Comparison of ENCODE assay signal across 15 mouse cellular contexts in the genomic region with DNA sequence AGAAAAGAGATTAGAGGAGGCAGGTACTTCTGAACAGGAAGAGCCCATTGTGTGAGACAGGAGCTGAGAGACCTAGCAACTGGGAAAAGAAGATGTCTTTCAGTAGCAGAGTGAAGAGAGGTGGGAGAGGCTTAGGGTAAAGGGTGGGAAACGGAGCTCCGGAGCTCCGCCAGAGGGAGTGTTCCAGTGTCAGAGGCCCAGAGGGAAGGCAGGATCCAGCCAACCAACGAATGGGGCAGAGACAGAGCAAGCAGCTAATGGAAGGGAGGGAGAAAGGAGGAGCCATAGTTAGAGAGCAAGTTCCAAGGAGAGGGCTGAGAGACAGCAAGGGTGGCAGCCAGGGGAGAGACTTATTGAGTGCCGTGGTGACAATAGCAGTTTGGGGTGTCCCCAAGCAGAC. TPM values are rescaled to one million over a fixed set of nuclear protein-coding genes. Genes with fewer than 3 reads are reported as not detected.
A peak's percentile ranks its signal among the peaks of the same experiment; 100 is the strongest.
DNase-seq lines count a peak whose midpoint lies in the region; ATAC-seq and TF ChIP-seq lines count a peak whose summit lies in the region.
"Had no signal": no experiment of that assay in that cellular context is flagged by ENCODE, and none has a peak within 500 bp of the region (broad histone marks: within the 10 kb centered on the region; RNA-seq: fewer than 3 reads in every experiment).

No protein-coding gene starts in this region.

- no peaks in the 10 kb centered on the region for H3K27me3 ChIP-seq in forebrain, postnatal 0 days (ENCODE audit: insufficient read depth, low read length)
- no peaks in the 10 kb centered on the region for H3K27me3 ChIP-seq in forebrain, embryonic 16.5 days (replicated peaks; ENCODE audit: control insufficient read depth, insufficient read depth, low read length)
- no peaks in the 10 kb centered on the region for H3K27me3 ChIP-seq in kidney, postnatal 0 days (ENCODE audit: insufficient read depth, low read length)
- H3K27me3 ChIP-seq: embryonic facial prominence, embryonic 15.5 days; forebrain, embryonic 15.5 days had no signal

- H3K9me3 ChIP-seq in forebrain, postnatal 0 days (ENCODE audit: low read length) = no peaks in the 10 kb centered on the region
- peaks cover 7% of the 10 kb centered on the region; the same call in 1 of the 2 replicates for H3K9me3 ChIP-seq in forebrain, embryonic 16.5 days (ENCODE audit: control insufficient read depth, low read length)
- no peaks in the 10 kb centered on the region for H3K9me3 ChIP-seq in kidney, postnatal 0 days (replicated peaks; ENCODE audit: low read length)
- H3K9me3 ChIP-seq: forebrain, embryonic 15.5 days had no signal

- 14% methylated on average over 5 of the region's 5 CpGs for WGBS in forebrain, postnatal 0 days
- 21% methylated on average over 5 of the region's 5 CpGs for WGBS in forebrain, embryonic 16.5 days
- 16% methylated on average over 5 of the region's 5 CpGs for WGBS in kidney, postnatal 0 days

- TF ChIP-seq POLR2A in brain, embryonic 14.5 days (IDR thresholded peaks at IDR 0.05; ENCODE audit: borderline replicate concordance, extremely low read depth, insufficient read depth, insufficient read length, poor library complexity, severe bottlenecking) = no peak

- H3K4me3 ChIP-seq in forebrain, postnatal 0 days (ENCODE audit: low read depth, low read length) = no peak overlapping the region
- H3K4me3 ChIP-seq in forebrain, embryonic 16.5 days (replicated peaks; ENCODE audit: low read length) = no peak overlapping the region
- no peak overlapping the region for H3K4me3 ChIP-seq in kidney, postnatal 0 days (replicated peaks; ENCODE audit: low read depth, low read length)
- H3K4me3 ChIP-seq: embryonic facial prominence, embryonic 15.5 days; forebrain, embryonic 15.5 days had no signal

- H3K36me3 ChIP-seq in forebrain, postnatal 0 days (ENCODE audit: insufficient read depth) = peaks cover 10% of the 10 kb centered on the region
- H3K36me3 ChIP-seq in forebrain, embryonic 16.5 days (ENCODE audit: control insufficient read depth, insufficient read depth) = peaks cover 11% of the 10 kb centered on the region
- peaks cover 10% of the 10 kb centered on the region for H3K36me3 ChIP-seq in kidney, postnatal 0 days (ENCODE audit: insufficient read depth, low read length)

- no peak overlapping the region for H3K4me2 ChIP-seq in forebrain, postnatal 0 days (ENCODE audit: low read depth)
- H3K4me2 ChIP-seq in forebrain, embryonic 16.5 days (ENCODE audit: low read length) = no peak overlapping the region
- no peak overlapping the region for H3K4me2 ChIP-seq in kidney, postnatal 0 days (ENCODE audit: low read length)
- H3K4me2 ChIP-seq: embryonic facial prominence, embryonic 15.5 days; forebrain, embryonic 15.5 days had no signal

- DNase-seq in forebrain, postnatal 0 days = peak; percentile 6
- DNase-seq in kidney, postnatal 0 days (ENCODE audit: low spot score) = peak; percentile 73
- no peak for DNase-seq in kidney, adult 8-10 months
- DNase-seq in ES-CJ7 (ENCODE audit: low read depth, low spot score) = peak; percentile 60
- peak; percentile 38 for DNase-seq in brain, embryonic 14.5 days (ENCODE audit: low read depth)
- no peak for DNase-seq in ovary, adult 18-20 months (ENCODE audit: low spot score)
- DNase-seq in gastrocnemius, postnatal 14 days = no peak
- DNase-seq: B cell, adult 2 months; cerebellum, adult 9-11 months; gastrocnemius, postnatal 10 days; heart, postnatal 10 days; kidney, postnatal 14 days had no signal

- TF ChIP-seq CTCF in forebrain, postnatal 0 days (IDR thresholded peaks at IDR 0.05; ENCODE audit: low read depth) = 0 out of 2 replicates have a peak, but pooled peaks have one; percentile 11
- TF ChIP-seq CTCF in kidney, postnatal 0 days (IDR thresholded peaks at IDR 0.05; ENCODE audit: low read depth) = peak; percentile 51
- TF ChIP-seq CTCF in brain, embryonic 14.5 days (IDR thresholded peaks at IDR 0.05; ENCODE audit: borderline replicate concordance, extremely low read depth, insufficient read depth, insufficient read length) = 0 out of 2 replicates have a peak, but pooled peaks have one; percentile 25

- intact Hi-C loops in gastrocnemius, postnatal 14 days (cut with DNase I; ENCODE audit: low total_unique reads) = no loop called here

- peaks cover 18% of the 10 kb centered on the region for H3K4me1 ChIP-seq in forebrain, postnatal 0 days (ENCODE audit: insufficient read depth)
- H3K4me1 ChIP-seq in forebrain, embryonic 16.5 days (replicated peaks; ENCODE audit: control insufficient read depth, insufficient read depth, low read length) = peaks cover 30% of the 10 kb centered on the region
- H3K4me1 ChIP-seq in kidney, postnatal 0 days (replicated peaks; ENCODE audit: insufficient read depth, low read length) = peaks cover 9% of the 10 kb centered on the region

- no peak overlapping the region for H3K9ac ChIP-seq in forebrain, postnatal 0 days
- H3K9ac ChIP-seq in forebrain, embryonic 16.5 days (replicated peaks; ENCODE audit: low read depth, low read length) = no peak overlapping the region
- H3K9ac ChIP-seq in kidney, postnatal 0 days (ENCODE audit: low read depth, low read length) = no peak overlapping the region
- H3K9ac ChIP-seq: embryonic facial prominence, embryonic 15.5 days; forebrain, embryonic 15.5 days had no signal

- ATAC-seq in forebrain, postnatal 0 days = no peak
- ATAC-seq in forebrain, embryonic 16.5 days = no peak
- ATAC-seq in kidney, postnatal 0 days (replicated peaks; ENCODE audit: low FRiP score, low read depth) = no peak
- ATAC-seq: forebrain, embryonic 15.5 days had no signal

- no peak overlapping the region for H3K27ac ChIP-seq in forebrain, postnatal 0 days (ENCODE audit: low read depth, low read length)
- no peak overlapping the region for H3K27ac ChIP-seq in forebrain, embryonic 16.5 days (ENCODE audit: low read length)
- no peak overlapping the region for H3K27ac ChIP-seq in kidney, postnatal 0 days
- H3K27ac ChIP-seq: embryonic facial prominence, embryonic 15.5 days; forebrain, embryonic 15.5 days had no signal

RNA-seq across cellular contexts. Expression of gene D3Ertd254e, which starts 4.5 kb away (rescaled TPM):
- total RNA-seq in forebrain, postnatal 0 days (2014; rRNA removed) = 22.4 and 26.2 TPM in 2 replicates
- polyA plus RNA-seq in forebrain, postnatal 0 days (2015; fragmentation: Nextera tagmentation; extraction: Ambion mirVana) = 6.8 and 10.6 TPM in 2 replicates
- 14.8 and 15.1 TPM in 2 replicates for polyA plus RNA-seq in forebrain, embryonic 16.5 days (2015; fragmentation: Nextera tagmentation; extraction: Ambion mirVana)
- polyA plus RNA-seq in kidney, postnatal 0 days (2015; fragmentation: Nextera tagmentation; extraction: Ambion mirVana) = 5.2 and 6.1 TPM in 2 replicates
- polyA plus RNA-seq in brain, embryonic 14.5 days (2012; rRNA removed) = 3.9 and 7.5 TPM in 2 replicates
- total RNA-seq in gastrocnemius, postnatal 14 days (2021) = 1 to 10 TPM; 2.8 to 3.1 TPM

Comparison
In these comparisons a context has a peak if more than half of its experiments do, and no peak if none do; other contexts are left out.
1. DNase-seq: peak in forebrain, postnatal 0 days (single experiment), kidney, postnatal 0 days (single experiment), ES-CJ7 (single experiment) and brain, embryonic 14.5 days (single experiment); none in kidney, adult 8-10 months (0 of 2), ovary, adult 18-20 months (single experiment) and gastrocnemius, postnatal 14 days (single experiment).
2. Peak in every context shown above with its lines, with median percentiles within 50 percentile points of each other: CTCF ChIP-seq.